Comparison of ENCODE assay signal across 15 mouse cellular contexts in genomic region chr3:131083722-131084121, GRCm38 (mm10). TPM values are rescaled to one million over a fixed set of nuclear protein-coding genes. Genes with fewer than 3 reads are reported as not detected.
DNase-seq lines count a peak whose midpoint lies in the region; ATAC-seq and TF ChIP-seq lines count a peak whose summit lies in the region.
"Had no signal": no experiment of that assay in that cellular context is flagged by ENCODE, and none has a peak within 500 bp of the region (broad histone marks: within the 10 kb centered on the region; RNA-seq: fewer than 3 reads in every experiment).

No protein-coding gene starts in this region.

- no peak overlapping the region for H3K9ac ChIP-seq in intestine, embryonic 15.5 days
- H3K9ac ChIP-seq in intestine, embryonic 16.5 days (ENCODE audit: low read depth, low read length): no peak overlapping the region
- no peak overlapping the region for H3K9ac ChIP-seq in stomach, embryonic 16.5 days (ENCODE audit: low read length)
- no peak overlapping the region for H3K9ac ChIP-seq in stomach, postnatal 0 days (ENCODE audit: low read length)
- no peak overlapping the region for H3K9ac ChIP-seq in ES-E14 (ENCODE audit: insufficient read depth, low read depth, low read length, poor library complexity, severe bottlenecking)
- no peak overlapping the region for H3K9ac ChIP-seq in forebrain, embryonic 15.5 days (replicated peaks)
- H3K9ac ChIP-seq: heart, embryonic 13.5 days; limb, embryonic 15.5 days had no signal

- H3K9me3 ChIP-seq in intestine, embryonic 15.5 days: no peaks in the 10 kb centered on the region
- no peaks in the 10 kb centered on the region for H3K9me3 ChIP-seq in intestine, embryonic 16.5 days (ENCODE audit: control insufficient read depth, low read length)
- H3K9me3 ChIP-seq in stomach, embryonic 16.5 days (replicated peaks; ENCODE audit: control insufficient read depth, low read length): no peaks in the 10 kb centered on the region
- H3K9me3 ChIP-seq in stomach, postnatal 0 days (ENCODE audit: control insufficient read depth, low read length): no peaks in the 10 kb centered on the region
- H3K9me3 ChIP-seq in ES-E14 (ENCODE audit: control insufficient read depth, insufficient read depth, low read depth, low read length): no peaks in the 10 kb centered on the region
- H3K9me3 ChIP-seq in forebrain, embryonic 15.5 days: no peaks in the 10 kb centered on the region
- H3K9me3 ChIP-seq: embryonic facial prominence, embryonic 10.5 days; heart, embryonic 13.5 days; limb, embryonic 15.5 days had no signal

- H3K27me3 ChIP-seq in intestine, embryonic 15.5 days (replicated peaks): peaks cover 16% of the 10 kb centered on the region
- peaks cover 18% of the 10 kb centered on the region for H3K27me3 ChIP-seq in intestine, embryonic 16.5 days (replicated peaks; ENCODE audit: control insufficient read depth, insufficient read depth, low read length)
- peaks cover 9% of the 10 kb centered on the region; the same call in 1 of the 2 replicates for H3K27me3 ChIP-seq in stomach, embryonic 16.5 days (ENCODE audit: control insufficient read depth, insufficient read depth, low read length)
- no peaks in the 10 kb centered on the region for H3K27me3 ChIP-seq in stomach, postnatal 0 days (ENCODE audit: control insufficient read depth, insufficient read depth, low read length)
- H3K27me3 ChIP-seq in splenic B cell, adult 2 months (ENCODE audit: control insufficient read depth, insufficient read depth, low read length, poor library complexity, severe bottlenecking): peaks cover 4% of the 10 kb centered on the region
- 0 out of 2 replicates have a peak, but pooled peaks cover 9% of the 10 kb centered on the region for H3K27me3 ChIP-seq in forebrain, embryonic 15.5 days

- H3K36me3 ChIP-seq in intestine, embryonic 15.5 days: no peaks in the 10 kb centered on the region
- no peaks in the 10 kb centered on the region for H3K36me3 ChIP-seq in intestine, embryonic 16.5 days (ENCODE audit: control insufficient read depth, insufficient read depth, low read length)
- H3K36me3 ChIP-seq in stomach, embryonic 16.5 days (ENCODE audit: control insufficient read depth, insufficient read depth, low read length): no peaks in the 10 kb centered on the region
- no peaks in the 10 kb centered on the region for H3K36me3 ChIP-seq in stomach, postnatal 0 days (ENCODE audit: control insufficient read depth, insufficient read depth, low read length)
- no peaks in the 10 kb centered on the region for H3K36me3 ChIP-seq in ES-E14 (ENCODE audit: control insufficient read depth, insufficient read depth, low read length, poor library complexity, severe bottlenecking)
- H3K36me3 ChIP-seq in splenic B cell, adult 2 months (ENCODE audit: control insufficient read depth, insufficient read depth, low read length, poor library complexity, severe bottlenecking): no peaks in the 10 kb centered on the region
- no peaks in the 10 kb centered on the region for H3K36me3 ChIP-seq in forebrain, embryonic 15.5 days
- H3K36me3 ChIP-seq: embryonic facial prominence, embryonic 10.5 days; heart, embryonic 13.5 days; limb, embryonic 15.5 days had no signal

- 64% methylated on average over 6 of the region's 6 CpGs for WGBS in intestine, embryonic 15.5 days
- WGBS in intestine, embryonic 16.5 days: 66% methylated on average over 6 of the region's 6 CpGs
- 57% methylated on average over 6 of the region's 6 CpGs for WGBS in stomach, embryonic 16.5 days
- 64% methylated on average over 6 of the region's 6 CpGs for WGBS in stomach, postnatal 0 days
- 59% methylated on average over 6 of the region's 6 CpGs for WGBS in forebrain, embryonic 15.5 days

- H3K4me3 ChIP-seq in intestine, embryonic 15.5 days (replicated peaks): no peak overlapping the region
- H3K4me3 ChIP-seq in intestine, embryonic 16.5 days (ENCODE audit: low read length): no peak overlapping the region
- no peak overlapping the region for H3K4me3 ChIP-seq in stomach, embryonic 16.5 days (replicated peaks; ENCODE audit: low read length)
- H3K4me3 ChIP-seq in stomach, postnatal 0 days (ENCODE audit: low read depth, low read length): no peak overlapping the region
- no peak overlapping the region for H3K4me3 ChIP-seq in ES-E14 (ENCODE audit: insufficient read depth in 1 of 2, low read depth in 1 of 2, low read length in 2 of 2, poor library complexity in 1 of 2, severe bottlenecking in 1 of 2)
- H3K4me3 ChIP-seq in forebrain, embryonic 15.5 days: no peak overlapping the region
- H3K4me3 ChIP-seq: embryonic facial prominence, embryonic 10.5 days; heart, embryonic 13.5 days; layer of hippocampus, adult 2 months; limb, embryonic 15.5 days had no signal

- no peak for TF ChIP-seq CTCF in stomach, postnatal 0 days (IDR thresholded peaks at IDR 0.05; ENCODE audit: low read depth)

- H3K4me2 ChIP-seq in intestine, embryonic 15.5 days (replicated peaks): no peak overlapping the region
- H3K4me2 ChIP-seq in intestine, embryonic 16.5 days (ENCODE audit: low read depth, low read length): no peak overlapping the region
- no peak overlapping the region for H3K4me2 ChIP-seq in stomach, embryonic 16.5 days (ENCODE audit: low read depth, low read length)
- no peak overlapping the region for H3K4me2 ChIP-seq in stomach, postnatal 0 days (replicated peaks; ENCODE audit: low read depth)
- no peak overlapping the region for H3K4me2 ChIP-seq in forebrain, embryonic 15.5 days (replicated peaks)
- H3K4me2 ChIP-seq: heart, embryonic 13.5 days; limb, embryonic 15.5 days had no signal

- no peak for TF ChIP-seq EP300 in stomach, postnatal 0 days (optimal IDR thresholded peaks at IDR 0.05)

- in situ Hi-C loops in ES-E14 (cut with MboI; ENCODE audit: low sequenced_read_pairs in 2 of 2, unreplicated experiment in 2 of 2): no loop called here

- DNase-seq in stomach, postnatal 0 days (ENCODE audit: low spot score): no peak
- DNase-seq in ES-E14 (ENCODE audit: low read depth, low spot score): peak; percentile 91
- peak; percentile 15 for DNase-seq in splenic B cell, adult 2 months (ENCODE audit: low read depth, low spot score)
- DNase-seq: cerebellum, adult 2 months; gastrocnemius, postnatal 36 days; kidney, adult 8-10 months had no signal

- H3K4me1 ChIP-seq in intestine, embryonic 15.5 days (replicated peaks): no peaks in the 10 kb centered on the region
- H3K4me1 ChIP-seq in intestine, embryonic 16.5 days (ENCODE audit: control insufficient read depth, insufficient read depth, low read length): peaks cover 5% of the 10 kb centered on the region; the same call in 1 of the 2 replicates
- no peaks in the 10 kb centered on the region for H3K4me1 ChIP-seq in stomach, embryonic 16.5 days (ENCODE audit: control insufficient read depth, insufficient read depth, low read length)
- H3K4me1 ChIP-seq in stomach, postnatal 0 days (replicated peaks; ENCODE audit: control insufficient read depth, insufficient read depth): no peaks in the 10 kb centered on the region
- H3K4me1 ChIP-seq in ES-E14 (ENCODE audit: control insufficient read depth in 2 of 2, insufficient read depth in 2 of 2, low read length in 2 of 2, poor library complexity in 1 of 2): peaks cover 5 to 7% of the 10 kb centered on the region in 2 experiments; a peak in 2 of 4 replicates
- peaks cover 9% of the 10 kb centered on the region for H3K4me1 ChIP-seq in forebrain, embryonic 15.5 days

- ATAC-seq in intestine, embryonic 15.5 days: 0 out of 2 replicates have a peak, but pooled peaks have one; percentile 17
- ATAC-seq in intestine, embryonic 16.5 days: no peak
- ATAC-seq in stomach, embryonic 16.5 days (ENCODE audit: insufficient read depth, low FRiP score): 0 out of 2 replicates have a peak, but pooled peaks have one; percentile 40
- ATAC-seq in stomach, postnatal 0 days (ENCODE audit: low FRiP score, low TSS enrichment): no peak
- no peak for ATAC-seq in forebrain, embryonic 15.5 days (replicated peaks)

- no peak overlapping the region for H3K27ac ChIP-seq in intestine, embryonic 15.5 days
- no peak overlapping the region for H3K27ac ChIP-seq in intestine, embryonic 16.5 days (ENCODE audit: low read length)
- no peak overlapping the region for H3K27ac ChIP-seq in stomach, embryonic 16.5 days (ENCODE audit: low read length)
- no peak overlapping the region for H3K27ac ChIP-seq in stomach, postnatal 0 days (replicated peaks)
- H3K27ac ChIP-seq in ES-E14 (ENCODE audit: insufficient read depth, low read depth, low read length, poor library complexity, severe bottlenecking): no peak overlapping the region; the same call in 1 of the 2 replicates
- no peak overlapping the region for H3K27ac ChIP-seq in forebrain, embryonic 15.5 days (replicated peaks)
- H3K27ac ChIP-seq: embryonic facial prominence, embryonic 10.5 days; heart, embryonic 13.5 days; limb, embryonic 15.5 days; macrophage had no signal

TF ChIP-seq in ES-E14, 5 proteins besides CTCF, POLR2A, EP300 and RAD21:
- TF ChIP-seq ZNF384 (IDR thresholded peaks at IDR 0.05; ENCODE audit: low read depth, low read length): no peak

RNA-seq across cellular contexts. Expression of gene Lef1, which starts 26.5 kb away (rescaled TPM):
- 0.62 and 1.4 TPM in 2 replicates for polyA plus RNA-seq in intestine, embryonic 15.5 days (2015; fragmentation: Nextera tagmentation; extraction: Ambion mirVana)
- 0.28 and 0.31 TPM in 2 replicates for polyA plus RNA-seq in intestine, embryonic 16.5 days (2015; fragmentation: Nextera tagmentation; extraction: Ambion mirVana)
- polyA plus RNA-seq in stomach, embryonic 16.5 days (2015; fragmentation: Nextera tagmentation; extraction: Ambion mirVana): 0.98 and 1.2 TPM in 2 replicates
- 0.50 and 0.74 TPM in 2 replicates for polyA plus RNA-seq in stomach, postnatal 0 days (2015; fragmentation: Nextera tagmentation; extraction: Ambion mirVana)
- total RNA-seq in ES-E14 (2012; rRNA removed): 9.2 and 11.1 TPM in 2 replicates
- polyA plus RNA-seq in forebrain, embryonic 15.5 days (2015; fragmentation: Nextera tagmentation; extraction: Ambion mirVana): 14.3 and 18.6 TPM in 2 replicates

Comparison
In these comparisons a context has a peak if more than half of its experiments do, and no peak if none do; other contexts are left out.
1. ATAC-seq: peak in intestine, embryonic 15.5 days (single experiment) and stomach, embryonic 16.5 days (single experiment); none in intestine, embryonic 16.5 days (single experiment), stomach, postnatal 0 days (single experiment) and forebrain, embryonic 15.5 days (single experiment).